Mouse (Mus musculus) MEL (cell line): ENCODE data around the gene Asxl2. TPM values are rescaled to one million over a fixed set of nuclear protein-coding genes. Genes with fewer than 3 reads are reported as not detected.

Source experiments
- DNase-seq: peaks from one replicate; pipeline ENCODE4 v3.0.0; 2011; ENCODE audit warnings: low read depth, low spot score
- H3K27ac ChIP-seq: 2 replicates; pipeline ENCODE4 v1.5.1; 2012; ENCODE audit warnings: low read depth, mild to moderate bottlenecking, control low read depth, low read length, moderate library complexity; ENCODE audit not compliant: control insufficient read depth
- H3K27me3 ChIP-seq, 2 experiments: fragments of 150-350 bp in 1 of 2; sonication (generic) in 1 of 2; 2 replicates each; pipeline ENCODE4 v1.6.1; 2012; ENCODE audit warnings: low read length in 2 of 2, mild to moderate bottlenecking in 2 of 2, improper control_type of control experiment in 1 of 2, moderate library complexity in 1 of 2; ENCODE audit not compliant: insufficient read depth in 2 of 2, control insufficient read depth in 1 of 2
- H3K36me3 ChIP-seq, 2 experiments: 2 replicates each; pipeline ENCODE4 v1.6.1; 2012 to 2014; ENCODE audit warnings: low read length in 2 of 2, improper control_type of control experiment in 1 of 2, inconsistent platforms in 1 of 2, mild to moderate bottlenecking in 1 of 2; ENCODE audit not compliant: insufficient read depth in 2 of 2, control insufficient read depth in 1 of 2
- H3K4me1 ChIP-seq, 2 experiments: fragments of 150-350 bp in 1 of 2; sonication (generic) in 1 of 2; 2 replicates each; pipeline ENCODE4 v1.6.1; 2012; ENCODE audit warnings: low read length in 2 of 2, improper control_type of control experiment in 1 of 2, mild to moderate bottlenecking in 1 of 2; ENCODE audit not compliant: insufficient read depth in 2 of 2, control insufficient read depth in 1 of 2
- H3K4me3 ChIP-seq, 2 experiments: fragments of 150-350 bp in 1 of 2; sonication (generic) in 1 of 2; 2 replicates each; pipeline ENCODE4 v1.5.1; 2012; ENCODE audit warnings: low read depth in 2 of 2, low read length in 2 of 2, mild to moderate bottlenecking in 2 of 2, moderate library complexity in 2 of 2, control low read depth in 1 of 2, improper control_type of control experiment in 1 of 2; ENCODE audit not compliant: control insufficient read depth in 1 of 2, insufficient read depth in 1 of 2
- H3K79me2 ChIP-seq: 2 replicates; pipeline ENCODE4 v1.6.1; 2012; ENCODE audit warnings: mild to moderate bottlenecking, low read length, moderate library complexity; ENCODE audit not compliant: control insufficient read depth, poor library complexity, insufficient read depth
- H3K9ac ChIP-seq: 2 replicates; pipeline ENCODE4 v1.6.1; 2012; ENCODE audit warnings: low read depth, mild to moderate bottlenecking, control low read depth, low read length, moderate library complexity; ENCODE audit not compliant: control insufficient read depth, poor library complexity, severe bottlenecking
- H3K9me3 ChIP-seq: fragments of 150-350 bp; sonication (generic); replicated peaks from 2 replicates; pipeline ENCODE4 v1.6.1; 2012; ENCODE audit warnings: mild to moderate bottlenecking, low read length, improper control_type of control experiment, moderate library complexity; ENCODE audit not compliant: insufficient read depth
- BHLHE40 ChIP-seq: IDR thresholded peaks from 2 replicates; pipeline ENCODE4 v1.6.1; 2012; ENCODE audit warnings: low read depth, mild to moderate bottlenecking, inconsistent platforms, low read length, improper control_type of control experiment, borderline replicate concordance
- CHD1 ChIP-seq: IDR thresholded peaks from 2 replicates; pipeline ENCODE4 v1.6.1; 2012; ENCODE audit warnings: low read depth, mild to moderate bottlenecking, inconsistent platforms, low read length, improper control_type of control experiment
- CHD2 ChIP-seq: IDR thresholded peaks from 2 replicates; pipeline ENCODE4 v1.6.1; 2011; ENCODE audit warnings: low read length, improper control_type of control experiment
- CTCF ChIP-seq, 3 experiments: IDR thresholded peaks in 2 of 3; conservative IDR thresholded peaks in 1 of 3; 2 replicates each; pipeline ENCODE4 v1.5.1; 2011 to 2012; ENCODE audit warnings: low read length in 3 of 3, low read depth in 2 of 3, mild to moderate bottlenecking in 2 of 3, improper control_type of control experiment in 1 of 3, inconsistent platforms in 1 of 3, mixed read lengths in 1 of 3, moderate library complexity in 1 of 3; ENCODE audit not compliant: control insufficient read depth in 1 of 3, insufficient read depth in 1 of 3, poor library complexity in 1 of 3, severe bottlenecking in 1 of 3
- E2F4 ChIP-seq: IDR thresholded peaks from 2 replicates; pipeline ENCODE4 v1.6.1; 2011; ENCODE audit warnings: low read depth, low read length, improper control_type of control experiment, borderline replicate concordance
- EP300 ChIP-seq, 2 experiments: IDR thresholded peaks; 2 replicates each; pipeline ENCODE4 v1.6.1; 2011; ENCODE audit warnings: improper control_type of control experiment in 2 of 2, low read length in 2 of 2, low read depth in 1 of 2, mild to moderate bottlenecking in 1 of 2
- ETS1 ChIP-seq: IDR thresholded peaks from 2 replicates; pipeline ENCODE4 v1.6.1; 2012; ENCODE audit warnings: low read depth, mild to moderate bottlenecking, inconsistent platforms, low read length, improper control_type of control experiment, moderate library complexity
- GABPA ChIP-seq: IDR thresholded peaks from 2 replicates; pipeline ENCODE4 v1.6.1; 2012; ENCODE audit warnings: low read depth, mild to moderate bottlenecking, inconsistent platforms, low read length, improper control_type of control experiment, moderate library complexity
- GATA1 ChIP-seq: IDR thresholded peaks from 2 replicates; pipeline ENCODE4 v1.6.1; 2011; ENCODE audit warnings: low read depth, low read length, improper control_type of control experiment
- HCFC1 ChIP-seq: IDR thresholded peaks from 2 replicates; pipeline ENCODE4 v1.6.1; 2012; ENCODE audit warnings: low read depth, mild to moderate bottlenecking, inconsistent platforms, low read length, improper control_type of control experiment, moderate library complexity
- KAT2A ChIP-seq: conservative IDR thresholded peaks from 2 replicates; pipeline ENCODE4 v1.6.1; 2012; ENCODE audit warnings: low read depth, low read length, improper control_type of control experiment, inconsistent platforms
- MAFK ChIP-seq: IDR thresholded peaks from 2 replicates; pipeline ENCODE4 v1.6.1; 2011; ENCODE audit warnings: low read depth, mild to moderate bottlenecking, low read length, improper control_type of control experiment, borderline replicate concordance
- MAZ ChIP-seq: IDR thresholded peaks from 2 replicates; pipeline ENCODE4 v1.6.1; 2012; ENCODE audit warnings: low read depth, mild to moderate bottlenecking, inconsistent platforms, low read length, improper control_type of control experiment
- MEF2A ChIP-seq: IDR thresholded peaks from 2 replicates; pipeline ENCODE4 v1.6.1; 2014; ENCODE audit warnings: low read depth, mild to moderate bottlenecking, inconsistent platforms, low read length, improper control_type of control experiment; ENCODE audit not compliant: poor library complexity, insufficient replicate concordance, severe bottlenecking; ENCODE audit errors: extremely low read depth
- MXI1 ChIP-seq: IDR thresholded peaks from 2 replicates; pipeline ENCODE4 v1.6.1; 2011; ENCODE audit warnings: mild to moderate bottlenecking, low read depth, low read length, improper control_type of control experiment
- MYB ChIP-seq: IDR thresholded peaks from 2 replicates; pipeline ENCODE4 v1.6.1; 2011; ENCODE audit warnings: mild to moderate bottlenecking, low read depth, low read length, improper control_type of control experiment
- MYC ChIP-seq: IDR thresholded peaks from 2 replicates; pipeline ENCODE4 v1.6.1; 2011; ENCODE audit warnings: low read depth, mild to moderate bottlenecking, low read length, improper control_type of control experiment, moderate library complexity
- NRF1 ChIP-seq: IDR thresholded peaks from 2 replicates; pipeline ENCODE4 v1.6.1; 2014; ENCODE audit warnings: low read depth, mild to moderate bottlenecking, inconsistent platforms, low read length, improper control_type of control experiment, moderate library complexity; ENCODE audit not compliant: poor library complexity, insufficient read depth, severe bottlenecking
- POLR2A ChIP-seq, 2 experiments: IDR thresholded peaks; 2 replicates each; pipeline ENCODE4 v1.6.1; 2011 to 2012; ENCODE audit warnings: low read length in 2 of 2, mild to moderate bottlenecking in 2 of 2, control low read depth in 1 of 2, improper control_type of control experiment in 1 of 2, low read depth in 1 of 2, moderate library complexity in 1 of 2; ENCODE audit not compliant: control insufficient read depth in 1 of 2, insufficient read depth in 1 of 2, poor library complexity in 1 of 2
- POLR2AphosphoS2 ChIP-seq: IDR thresholded peaks from 2 replicates; pipeline ENCODE4 v1.6.1; 2011; ENCODE audit warnings: low read length, improper control_type of control experiment
- POLR2AphosphoS5 ChIP-seq: IDR thresholded peaks from 2 replicates; pipeline ENCODE4 v1.6.1; 2012; ENCODE audit warnings: low read depth, borderline replicate concordance, mild to moderate bottlenecking, inconsistent platforms, low read length, moderate library complexity, mixed read lengths
- RAD21 ChIP-seq: IDR thresholded peaks from 2 replicates; pipeline ENCODE4 v1.6.1; 2011; ENCODE audit warnings: mild to moderate bottlenecking, low read depth, low read length, improper control_type of control experiment
- RCOR1 ChIP-seq: IDR thresholded peaks from 2 replicates; pipeline ENCODE4 v1.6.1; 2012; ENCODE audit warnings: low read depth, mild to moderate bottlenecking, inconsistent platforms, low read length, improper control_type of control experiment
- SIN3A ChIP-seq: IDR thresholded peaks from 2 replicates; pipeline ENCODE4 v1.6.1; 2012; ENCODE audit warnings: low read length, improper control_type of control experiment, inconsistent platforms
- SMC3 ChIP-seq: IDR thresholded peaks from 2 replicates; pipeline ENCODE4 v1.6.1; 2011; ENCODE audit warnings: low read depth, low read length, improper control_type of control experiment
- TAL1 ChIP-seq: IDR thresholded peaks from 2 replicates; pipeline ENCODE4 v1.6.1; 2012; ENCODE audit warnings: mild to moderate bottlenecking, inconsistent platforms, low read length, moderate library complexity, mixed read lengths
- TBP ChIP-seq: IDR thresholded peaks from 2 replicates; pipeline ENCODE4 v1.8.0; 2011; ENCODE audit warnings: low read depth, low read length, improper control_type of control experiment
- TCF12 ChIP-seq: IDR thresholded peaks from 2 replicates; pipeline ENCODE4 v1.6.1; 2014; ENCODE audit warnings: low read depth, mild to moderate bottlenecking, inconsistent platforms, low read length, improper control_type of control experiment, moderate library complexity
- UBTF ChIP-seq: IDR thresholded peaks from 2 replicates; pipeline ENCODE4 v1.6.1; 2012; ENCODE audit warnings: low read depth, mild to moderate bottlenecking, inconsistent platforms, low read length, improper control_type of control experiment, moderate library complexity, borderline replicate concordance; ENCODE audit not compliant: insufficient read depth
- USF1 ChIP-seq: IDR thresholded peaks from 2 replicates; pipeline ENCODE4 v1.6.1; 2014; ENCODE audit warnings: low read depth, mild to moderate bottlenecking, inconsistent platforms, low read length, improper control_type of control experiment, moderate library complexity
- USF2 ChIP-seq, 2 experiments: IDR thresholded peaks; 2 replicates each; pipeline ENCODE4 v1.6.1; 2011 to 2012; ENCODE audit warnings: improper control_type of control experiment in 2 of 2, low read length in 2 of 2, borderline replicate concordance in 1 of 2, inconsistent platforms in 1 of 2, low read depth in 1 of 2, mild to moderate bottlenecking in 1 of 2; ENCODE audit not compliant: insufficient read depth in 1 of 2
- ZC3H11A ChIP-seq: IDR thresholded peaks from 2 replicates; pipeline ENCODE4 v1.6.1; 2012; ENCODE audit warnings: low read depth, mild to moderate bottlenecking, inconsistent platforms, low read length, improper control_type of control experiment
- ZKSCAN1 ChIP-seq: IDR thresholded peaks from 2 replicates; pipeline ENCODE4 v1.6.1; 2012; ENCODE audit warnings: low read depth, mild to moderate bottlenecking, inconsistent platforms, low read length, improper control_type of control experiment, moderate library complexity
- ZMIZ1 ChIP-seq: IDR thresholded peaks from 2 replicates; pipeline ENCODE4 v1.6.1; 2012; ENCODE audit warnings: low read depth, mild to moderate bottlenecking, inconsistent platforms, low read length, improper control_type of control experiment, moderate library complexity
- ZNF384 ChIP-seq: IDR thresholded peaks from 2 replicates; pipeline ENCODE4 v1.6.1; 2012; ENCODE audit warnings: low read depth, mild to moderate bottlenecking, inconsistent platforms, low read length, improper control_type of control experiment
- polyA plus RNA-seq, 2 experiments: library from polyadenylated mRNA; stranded (reverse) in 1 of 2; unstranded in 1 of 2; fragments of >175 nt in 1 of 2; fragments of >200 nt in 1 of 2; gene quantifications; 2 replicates each; pipeline versions ENCODE4 v1.2.1 to v1.2.4; 2012; ENCODE audit warnings: low replicate concordance in 2 of 2, low read depth in 1 of 2; ENCODE audit not compliant: insufficient read length in 2 of 2, insufficient read depth in 1 of 2, missing spikeins in 1 of 2
- total RNA-seq: library from RNA; depleted of rRNA; stranded (reverse); fragments of 300-350 nt; gene quantifications from 2 replicates; pipeline ENCODE4 v1.2.3, GENCODE M21; 2012

Gene Asxl2
- total and polyA plus RNA-seq, 3 experiments: 18.8 to 62.0 (median 26.2) TPM

DNA sequence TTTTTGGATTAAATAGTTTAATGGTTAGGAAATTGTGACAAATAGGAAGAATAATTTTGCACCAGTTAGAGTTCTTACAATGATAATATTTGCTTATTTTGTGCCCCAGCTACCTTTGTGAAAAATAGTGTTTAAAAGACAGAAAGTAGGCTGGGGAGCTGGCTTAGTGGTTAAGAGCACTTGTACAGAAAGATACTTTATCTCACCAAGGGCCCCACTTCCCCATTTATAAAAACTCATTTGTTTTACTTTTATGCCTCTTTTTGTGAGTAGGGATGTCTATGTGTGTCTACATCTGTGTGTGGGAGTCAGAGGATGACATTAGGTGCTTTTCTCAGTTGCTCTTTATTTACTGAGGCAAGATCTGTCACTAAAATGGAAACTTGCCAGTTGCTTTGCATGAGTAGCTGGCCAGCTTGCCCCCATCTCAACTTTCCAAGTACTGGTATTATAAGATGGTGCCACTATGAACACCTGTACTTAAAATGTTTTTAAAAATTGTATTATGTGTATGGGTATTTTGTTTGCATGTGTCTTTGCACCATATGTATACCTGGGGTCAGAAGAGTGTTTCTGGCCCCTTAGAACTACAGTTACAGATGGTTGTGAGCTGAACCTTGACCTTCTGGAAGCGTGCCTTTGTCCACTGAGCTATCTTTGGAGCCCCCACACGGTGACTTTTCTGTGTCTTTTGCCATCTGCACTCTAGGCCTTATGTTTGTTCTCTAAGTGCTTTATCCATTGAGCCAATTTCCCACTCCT is 3.2 kb downstream of the Asxl2 start:
- Histone ChIP-seq H3K9ac (peak overlapping the region; percentile 38), H3K79me2 (peaks cover 68% of the 10 kb centered on the region), H3K4me3 (peak overlapping the region; percentile 19 to 72; a peak in 3 of 4 replicates), H3K36me3 (peaks cover 7 to 46% of the 10 kb centered on the region in 2 experiments), H3K4me1 (peaks cover 19 to 21% of the 10 kb centered on the region in 2 experiments), H3K27me3 (no peaks in the 10 kb centered on the region), H3K27ac (peak overlapping the region; percentile 74), H3K9me3 (no peaks in the 10 kb centered on the region)
- peak; percentile 86 for DNase-seq
- TF ChIP-seq MAFK (no peak), GABPA (no peak), MYC (no peak), MYB (no peak), E2F4 (no peak), TAL1 (peak; percentile 11; the same call in 1 of the 2 replicates), HCFC1 (peak; percentile 40; the same call in 1 of the 2 replicates), POLR2AphosphoS5 (no peak), NRF1 (no peak), GATA1 (peak; percentile 83), ZMIZ1 (no peak), CHD2 (no peak), RAD21 (no peak), ZNF384 (0 out of 2 replicates have a peak, but pooled peaks have one; percentile 19), USF2 (IDR thresholded peaks at IDR 0.05; ENCODE audit: borderline replicate concordance in 1 of 2, insufficient read depth in 1 of 2, low read depth in 1 of 2, low read length in 2 of 2) (no peak), TCF12 (peak; percentile 26; the same call in 1 of the 2 replicates), RCOR1 (no peak), MAZ (0 out of 2 replicates have a peak, but pooled peaks have one; percentile 39), KAT2A (no peak), MXI1 (no peak), TBP (peak; percentile 15; the same call in 1 of the 2 replicates), USF1 (no peak), CHD1 (no peak), SIN3A (peak; percentile 81), EP300 (IDR thresholded peaks at IDR 0.05; ENCODE audit: low read depth in 1 of 2, low read length in 2 of 2) (peak; percentile 66 to 92), UBTF (no peak), ETS1 (peak; percentile 63; the same call in 1 of the 2 replicates), CTCF (IDR thresholded peaks at IDR 0.05 in 2 of 3, conservative IDR thresholded peaks at IDR 0.05 in 1 of 3; ENCODE audit: control insufficient read depth in 1 of 3, insufficient read depth in 1 of 3, low read depth in 2 of 3, low read length in 3 of 3, poor library complexity in 1 of 3, severe bottlenecking in 1 of 3) (no peak), POLR2AphosphoS2 (no peak), BHLHE40 (no peak), ZC3H11A (no peak), POLR2A (IDR thresholded peaks at IDR 0.05; ENCODE audit: control insufficient read depth in 1 of 2, insufficient read depth in 1 of 2, low read depth in 1 of 2, low read length in 2 of 2, poor library complexity in 1 of 2) (no peak), MEF2A (no peak), ZKSCAN1 (0 out of 2 replicates have a peak, but pooled peaks have one; percentile 15), SMC3 (no peak)
